Mouse (Mus musculus): ENCODE results near the gene Ntm.

GRCm38 (mm10) chr9:29791199-29791915 lies 171.6 kb downstream of the Ntm start:
- TF ChIP-seq USF1 (IDR thresholded peaks at IDR 0.05; ENCODE audit: low read depth): no peak
- TF ChIP-seq MAX (IDR thresholded peaks at IDR 0.05): no peak
- no peak for TF ChIP-seq CTCF (IDR thresholded peaks at IDR 0.05; ENCODE audit: control insufficient read depth, insufficient read depth, insufficient read length)
- no peak for TF ChIP-seq MYOD1 (IDR thresholded peaks at IDR 0.05; ENCODE audit: control insufficient read depth, insufficient read length, low read depth)
- no peak for TF ChIP-seq MYOG (IDR thresholded peaks at IDR 0.05; ENCODE audit: control insufficient read depth, extremely low read depth, insufficient read length)
- no peak for TF ChIP-seq CEBPB (IDR thresholded peaks at IDR 0.05; ENCODE audit: low read depth)
- TF ChIP-seq FOSL1 (IDR thresholded peaks at IDR 0.05; ENCODE audit: insufficient read depth, low read length, poor library complexity, severe bottlenecking): no peak

All from C2C12 (cell line).